Mouse (Mus musculus): ENCODE data around the gene Ppp1r12c. TPM values are rescaled to one million over a fixed set of nuclear protein-coding genes. Genes with fewer than 3 reads are reported as not detected.

Ppp1r12c gene
- polyA plus RNA-seq, 2 experiments = 15.6 to 22.2 TPM

- no peaks in the 10 kb centered on the region for H3K9me3 ChIP-seq (ENCODE audit: control insufficient read depth, low read length)
- no peak for TF ChIP-seq EP300 (IDR thresholded peaks at IDR 0.05; ENCODE audit: low read depth)
- peak; percentile 65 for TF ChIP-seq CTCF (IDR thresholded peaks at IDR 0.05; ENCODE audit: low read depth)
- peaks cover 0 to 2% of the 10 kb centered on the region in 2 experiments; a peak in 3 of 4 replicates for H3K4me1 ChIP-seq (replicated peaks; ENCODE audit: control insufficient read depth in 2 of 2, insufficient read depth in 2 of 2, low read length in 1 of 2)
- no peak for ATAC-seq (ENCODE audit: insufficient read depth)
- no peak overlapping the region for H3K4me3 ChIP-seq (ENCODE audit: insufficient read depth in 1 of 2, low read depth in 2 of 2, low read length in 2 of 2)
- H3K36me3 ChIP-seq (replicated peaks; ENCODE audit: control insufficient read depth, insufficient read depth, low read depth) = no peaks in the 10 kb centered on the region
- DNase-seq (ENCODE audit: low read depth in 3 of 3, low spot score in 3 of 3) = no peak
- 0% methylated on average over 1 of the region's 1 CpGs for WGBS (ENCODE audit: insufficient replicate concordance)
- H3K27ac ChIP-seq = no peak overlapping the region
- H3K4me2 ChIP-seq (ENCODE audit: low read depth) = no peak overlapping the region
- no peak overlapping the region for H3K9ac ChIP-seq (replicated peaks)
- no peaks in the 10 kb centered on the region for H3K27me3 ChIP-seq (ENCODE audit: control insufficient read depth, insufficient read depth, low read length)
Measured at GRCm38 (mm10) chr7:4447138-4447537, 54.3 kb downstream of the Ppp1r12c start.

GRCm38 (mm10) chr7:4445216-4445791 is 56.2 kb downstream of the Ppp1r12c start, which contains the start of gene Rdh13:
Gene Rdh13, minus strand, starts transcription at chr7:4445649.
- Histone ChIP-seq H3K27me3 (ENCODE audit: control insufficient read depth, insufficient read depth, low read length) (no peaks in the 10 kb centered on the region), H3K36me3 (replicated peaks; ENCODE audit: control insufficient read depth, insufficient read depth, low read depth) (no peaks in the 10 kb centered on the region), H3K27ac (no peak within 1 kb of the TSS), H3K9ac (replicated peaks) (peak within 1 kb of the TSS; percentile 71), H3K4me2 (ENCODE audit: low read depth) (peak within 1 kb of the TSS; percentile 85), H3K4me3 (ENCODE audit: insufficient read depth in 1 of 2, low read depth in 2 of 2, low read length in 2 of 2) (peak within 1 kb of the TSS; percentile 86 to 98), H3K4me1 (replicated peaks; ENCODE audit: control insufficient read depth in 2 of 2, insufficient read depth in 2 of 2, low read length in 1 of 2) (peaks cover 0 to 2% of the 10 kb centered on the region in 2 experiments; a peak in 2 of 4 replicates), H3K9me3 (ENCODE audit: control insufficient read depth, low read length) (no peaks in the 10 kb centered on the region)
- WGBS (ENCODE audit: insufficient replicate concordance) = under 1% methylated on average over 35 of the region's 35 CpGs
- TF ChIP-seq CTCF (IDR thresholded peaks at IDR 0.05; ENCODE audit: low read depth) (peak; percentile 22; the same call in 1 of the 2 replicates), EP300 (IDR thresholded peaks at IDR 0.05; ENCODE audit: low read depth) (no peak)
- ATAC-seq (ENCODE audit: insufficient read depth) = peak; percentile 95
- peak; percentile 74 to 82 (median 75) for DNase-seq (ENCODE audit: low read depth in 3 of 3, low spot score in 3 of 3)

- Histone ChIP-seq H3K4me3 (ENCODE audit: insufficient read depth in 1 of 2, low read depth in 2 of 2, low read length in 2 of 2) (no peak overlapping the region), H3K36me3 (replicated peaks; ENCODE audit: control insufficient read depth, insufficient read depth, low read depth) (no peaks in the 10 kb centered on the region), H3K9me3 (ENCODE audit: control insufficient read depth, low read length) (no peaks in the 10 kb centered on the region), H3K4me2 (ENCODE audit: low read depth) (no peak overlapping the region), H3K27ac (no peak overlapping the region), H3K27me3 (ENCODE audit: control insufficient read depth, insufficient read depth, low read length) (no peaks in the 10 kb centered on the region), H3K4me1 (replicated peaks; ENCODE audit: control insufficient read depth in 2 of 2, insufficient read depth in 2 of 2, low read length in 1 of 2) (peaks cover 0 to 2% of the 10 kb centered on the region in 2 experiments; a peak in 2 of 4 replicates), H3K9ac (replicated peaks) (no peak overlapping the region)
- DNase-seq (ENCODE audit: low read depth in 3 of 3, low spot score in 3 of 3) (no peak), ATAC-seq (ENCODE audit: insufficient read depth) (no peak)
- TF ChIP-seq EP300 (IDR thresholded peaks at IDR 0.05; ENCODE audit: low read depth) (no peak), CTCF (IDR thresholded peaks at IDR 0.05; ENCODE audit: low read depth) (no peak)
- 78% methylated on average over 10 of the region's 10 CpGs for WGBS (ENCODE audit: insufficient replicate concordance)
Measured at GRCm38 (mm10) chr7:4440549-4440948, 60.9 kb downstream of the Ppp1r12c start.

- H3K4me2 ChIP-seq (ENCODE audit: low read depth) = no peak overlapping the region
- no peaks in the 10 kb centered on the region for H3K36me3 ChIP-seq (replicated peaks; ENCODE audit: control insufficient read depth, insufficient read depth, low read depth)
- H3K9ac ChIP-seq (replicated peaks) = no peak overlapping the region
- WGBS (ENCODE audit: insufficient replicate concordance) = 63% methylated on average over 2 of the region's 2 CpGs
- no peak for ATAC-seq (ENCODE audit: insufficient read depth)
- H3K27ac ChIP-seq = no peak overlapping the region
- H3K27me3 ChIP-seq (ENCODE audit: control insufficient read depth, insufficient read depth, low read length) = no peaks in the 10 kb centered on the region
- DNase-seq (ENCODE audit: low read depth in 3 of 3, low spot score in 3 of 3) = no peak
- H3K4me3 ChIP-seq (ENCODE audit: insufficient read depth in 1 of 2, low read depth in 2 of 2, low read length in 2 of 2) = no peak overlapping the region
- TF ChIP-seq EP300 (IDR thresholded peaks at IDR 0.05; ENCODE audit: low read depth) = no peak
- no peak for TF ChIP-seq CTCF (IDR thresholded peaks at IDR 0.05; ENCODE audit: low read depth)
- no peaks in the 10 kb centered on the region for H3K4me1 ChIP-seq (replicated peaks; ENCODE audit: control insufficient read depth in 2 of 2, insufficient read depth in 2 of 2, low read length in 1 of 2)
- no peaks in the 10 kb centered on the region for H3K9me3 ChIP-seq (ENCODE audit: control insufficient read depth, low read length)
Measured at GRCm38 (mm10) chr7:4437721-4438120, 63.8 kb downstream of the Ppp1r12c start.

- 75% methylated on average over 8 of the region's 8 CpGs for WGBS (ENCODE audit: insufficient replicate concordance)
- no peak overlapping the region for H3K4me2 ChIP-seq (ENCODE audit: low read depth)
- no peaks in the 10 kb centered on the region for H3K9me3 ChIP-seq (ENCODE audit: control insufficient read depth, low read length)
- H3K27me3 ChIP-seq (ENCODE audit: control insufficient read depth, insufficient read depth, low read length) = no peaks in the 10 kb centered on the region
- no peak overlapping the region for H3K9ac ChIP-seq (replicated peaks)
- TF ChIP-seq EP300 (IDR thresholded peaks at IDR 0.05; ENCODE audit: low read depth) = no peak
- no peak for TF ChIP-seq CTCF (IDR thresholded peaks at IDR 0.05; ENCODE audit: low read depth)
- no peak for ATAC-seq (ENCODE audit: insufficient read depth)
- H3K4me3 ChIP-seq (ENCODE audit: insufficient read depth in 1 of 2, low read depth in 2 of 2, low read length in 2 of 2) = no peak overlapping the region
- no peak for DNase-seq (ENCODE audit: low read depth in 3 of 3, low spot score in 3 of 3)
- H3K4me1 ChIP-seq (replicated peaks; ENCODE audit: control insufficient read depth in 2 of 2, insufficient read depth in 2 of 2, low read length in 1 of 2) = no peaks in the 10 kb centered on the region
- no peaks in the 10 kb centered on the region; the same call in 1 of the 2 replicates for H3K36me3 ChIP-seq (replicated peaks; ENCODE audit: control insufficient read depth, insufficient read depth, low read depth)
- no peak overlapping the region for H3K27ac ChIP-seq
Measured at GRCm38 (mm10) chr7:4432026-4432425, 69.5 kb downstream of the Ppp1r12c start.
